Mouse (Mus musculus) frontal cortex, adult 2 months (tissue): ENCODE measurements at regions not wholly inside any gene's neighbourhood (a gene's known extent, or its start where the extent isn't known, plus 50 kb on each side); places are given as distances from the start of the nearest gene placed in this dataset.
"Not testable (repeated sequence)": the region's sequence is repeated elsewhere in the genome, so short reads cannot be mapped to it uniquely, and the experiment has no call there.

Experiments
- DNase-seq, 2 experiments: peaks; one replicate each; pipeline ENCODE4 v3.0.0; 2022; ENCODE audit warnings: low spot score in 1 of 2; ENCODE audit errors: extremely low spot score in 1 of 2

GRCm38 (mm10) chr9:3116311-3116710 lies 79.6 kb downstream of the Gm10715 start:
- DNase-seq = not testable (repeated sequence)

GRCm38 (mm10) chr9:3161181-3161580 lies 124.5 kb downstream of the Gm10715 start:
- no peak for DNase-seq

- DNase-seq = no peak
Measured at GRCm38 (mm10) chr9:3184343-3184742, 147.7 kb downstream of the Gm10715 start.

GRCm38 (mm10) chr9:3199151-3200018 lies 135.6 kb upstream of the Alkbh8 start:
- no peak for DNase-seq

DNA sequence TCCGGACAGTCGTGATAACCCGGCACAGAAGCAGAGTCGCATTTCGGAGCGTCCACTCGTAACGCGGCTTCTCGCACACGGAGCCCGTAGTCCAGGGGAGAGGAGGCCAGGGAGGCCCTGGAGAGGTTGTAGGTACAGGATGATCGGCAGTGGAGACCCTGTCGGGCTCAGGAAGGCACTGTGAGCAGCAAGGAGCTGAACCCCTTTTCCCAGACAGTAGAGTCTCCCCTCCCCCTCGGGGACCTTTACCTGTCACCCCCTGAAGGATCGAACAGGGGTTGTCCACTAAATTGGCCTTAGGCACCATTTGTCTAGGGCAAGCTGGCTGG lies 135.0 kb upstream of the Alkbh8 start:
- not testable (repeated sequence) for DNase-seq

- DNase-seq = not testable (repeated sequence)
Measured at GRCm38 (mm10) chr9:3208120-3208519, 126.8 kb upstream of the Alkbh8 start.

DNA sequence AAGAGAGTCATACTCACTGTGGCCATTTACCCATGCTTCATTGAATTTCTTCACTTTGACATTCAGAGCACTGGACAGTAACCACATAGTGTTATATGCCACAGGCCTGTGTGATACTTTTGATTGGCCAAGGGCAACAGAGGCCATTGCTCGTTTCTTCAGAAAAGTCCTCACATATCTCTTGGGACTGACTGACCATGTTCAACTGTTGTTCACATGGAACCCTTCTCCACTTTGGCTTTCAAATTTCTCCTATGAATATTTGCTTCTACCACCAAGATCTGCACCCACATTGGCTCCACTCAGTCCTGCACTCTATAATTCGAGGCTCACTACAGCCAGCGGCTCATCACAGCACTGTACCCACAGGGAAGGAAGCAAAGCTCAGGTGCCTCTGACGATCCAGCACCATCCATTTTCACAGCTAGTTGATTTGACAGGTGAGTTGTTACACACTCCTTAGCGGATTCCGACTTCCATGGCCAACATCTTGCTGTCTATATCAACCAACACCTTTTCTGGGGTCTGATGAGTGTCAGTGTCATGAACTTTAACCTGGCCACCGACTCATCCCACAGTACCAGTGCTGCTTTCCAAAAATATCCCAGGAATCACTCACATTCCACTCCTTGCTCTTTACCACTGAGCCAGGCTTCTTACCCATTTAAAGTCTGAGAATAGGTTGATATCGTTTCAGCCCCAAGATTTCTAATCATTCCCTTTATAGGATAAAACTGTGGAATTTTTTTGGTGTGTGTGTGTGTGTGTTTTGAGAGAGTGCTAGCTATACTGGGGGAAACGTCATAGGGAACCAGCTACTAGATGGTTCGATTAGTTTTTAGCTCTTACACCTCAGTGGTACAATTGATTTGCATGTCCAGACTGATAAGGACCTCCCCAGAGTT lies 76.3 kb upstream of the Alkbh8 start:
- DNase-seq = peak in 1 of 2 experiments; percentile 73

- DNase-seq = no peak
Measured at GRCm38 (mm10) chr9:3260181-3260580, 74.8 kb upstream of the Alkbh8 start.

DNA sequence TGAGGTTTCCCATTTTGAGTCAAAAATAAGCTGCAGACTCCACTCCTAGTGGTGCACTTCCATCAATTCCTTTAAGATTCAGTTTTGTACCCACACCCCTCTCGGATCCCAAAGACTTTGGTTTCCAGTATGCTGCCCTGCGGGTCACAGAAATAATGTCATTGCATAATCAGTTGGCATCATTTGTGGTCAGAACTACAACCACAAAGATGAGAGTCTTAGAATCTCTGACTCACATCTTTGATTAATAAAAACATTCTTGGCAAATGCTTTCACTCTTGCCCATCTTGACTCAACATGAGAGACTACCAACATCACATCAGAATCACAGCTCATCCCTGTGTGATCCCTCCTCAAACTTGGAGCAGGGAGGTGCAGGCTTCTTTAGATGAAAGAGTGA lies 74.1 kb upstream of the Alkbh8 start:
- no peak for DNase-seq

DNA sequence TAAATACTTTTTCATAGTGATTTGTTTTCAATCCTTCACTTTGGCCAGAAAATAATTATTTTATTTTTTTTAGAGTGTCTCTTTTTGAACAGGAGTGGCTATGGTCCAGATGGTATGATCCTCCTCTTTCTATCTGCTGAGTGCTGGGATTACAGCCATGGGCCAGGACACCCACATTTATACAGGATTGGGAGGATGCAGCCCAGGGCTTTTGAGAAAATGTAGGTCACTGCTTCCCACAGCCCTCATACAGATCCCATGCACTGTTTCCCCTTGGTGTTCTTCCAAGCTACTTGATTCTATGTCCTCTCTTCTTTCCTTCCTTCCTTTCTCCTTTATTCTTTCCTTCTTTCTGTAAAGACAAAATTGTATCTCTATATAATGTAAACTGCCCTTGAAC lies 70.5 kb upstream of the Alkbh8 start:
- no peak for DNase-seq

DNA sequence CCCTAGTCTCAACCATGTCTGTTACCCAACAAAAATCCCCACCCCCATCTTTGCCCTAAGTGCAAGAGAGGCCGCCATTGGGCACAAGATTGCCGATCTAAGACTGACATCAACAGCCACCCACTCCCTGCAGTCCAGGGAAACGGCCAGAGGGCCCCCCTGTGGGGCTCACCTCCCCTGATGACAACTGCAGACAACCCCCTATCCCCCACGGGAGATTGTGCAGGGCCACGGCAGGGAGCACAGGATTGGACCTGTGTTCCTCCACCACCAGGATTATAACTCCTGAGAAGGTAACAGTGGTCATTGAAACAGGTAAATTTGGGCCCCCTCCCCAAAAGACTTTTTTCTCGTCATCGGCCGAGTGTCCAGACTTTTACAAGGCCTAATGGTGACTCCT lies 54.4 kb upstream of the Alkbh8 start:
- not testable (repeated sequence) for DNase-seq

GRCm38 (mm10) chr9:3281906-3282305 lies 53.0 kb upstream of the Alkbh8 start:
- not testable (repeated sequence) for DNase-seq

GRCm38 (mm10) chr9:3283381-3283780 lies 51.6 kb upstream of the Alkbh8 start:
- not testable (repeated sequence) for DNase-seq
